Mouse (Mus musculus): ENCODE results near the gene Vps33b. TPM values are rescaled to one million over a fixed set of nuclear protein-coding genes. Genes with fewer than 3 reads are reported as not detected.
A peak's percentile ranks its signal among the peaks of the same experiment; 100 is the strongest.

Gene Vps33b
- total and polyA plus RNA-seq, 3 experiments, result 23.4 to 24.9 TPM; not detected in 1

DNA sequence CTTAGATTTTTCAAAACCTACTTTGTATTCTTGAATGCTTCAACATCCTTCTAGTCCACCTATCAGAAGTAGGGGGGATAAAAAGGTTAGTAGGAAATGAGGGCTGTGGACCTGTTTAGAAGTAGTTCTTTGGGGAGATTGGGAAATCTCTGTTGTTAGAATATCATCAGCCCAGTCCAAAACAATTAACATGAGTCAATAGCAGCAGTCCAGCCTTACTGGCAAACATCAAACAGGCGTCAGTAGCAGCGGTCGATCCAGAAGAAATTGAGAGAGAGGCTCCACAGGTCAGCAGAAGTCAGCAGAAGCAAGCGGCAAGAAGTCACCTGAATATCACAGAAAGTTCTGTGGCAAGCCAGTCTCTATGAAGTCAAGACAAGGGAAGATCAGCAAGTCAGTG lies 24.6 kb upstream of the Vps33b start:
- Histone ChIP-seq H3K9ac (ENCODE audit: control insufficient read depth, low read depth, low read length, poor library complexity, severe bottlenecking) (no peak overlapping the region), H3K36me3 (ENCODE audit: control insufficient read depth in 1 of 2, insufficient read depth in 2 of 2, low read length in 2 of 2) (peaks cover 0 to 5% of the 10 kb centered on the region in 2 experiments; a peak in 2 of 4 replicates), H3K4me3 (ENCODE audit: control insufficient read depth in 1 of 2, insufficient read depth in 1 of 2, low read depth in 2 of 2, low read length in 2 of 2) (no peak overlapping the region), H3K9me3 (replicated peaks; ENCODE audit: insufficient read depth, low read length) (no peaks in the 10 kb centered on the region), H3K27me3 (ENCODE audit: control insufficient read depth in 1 of 2, insufficient read depth in 2 of 2, low read length in 2 of 2) (no peaks in the 10 kb centered on the region), H3K4me1 (ENCODE audit: control insufficient read depth in 1 of 2, insufficient read depth in 2 of 2, low read length in 2 of 2) (peaks cover 0 to 3% of the 10 kb centered on the region in 2 experiments; a peak in 1 of 4 replicates), H3K27ac (ENCODE audit: control insufficient read depth, low read depth, low read length) (no peak overlapping the region), H3K79me2 (ENCODE audit: control insufficient read depth, insufficient read depth, low read length, poor library complexity) (no peaks in the 10 kb centered on the region; the same call in 1 of the 2 replicates)
- TF ChIP-seq ZKSCAN1 (IDR thresholded peaks at IDR 0.05; ENCODE audit: low read depth, low read length), result no peak
- TF ChIP-seq MAZ (IDR thresholded peaks at IDR 0.05; ENCODE audit: low read depth, low read length), result no peak
- no peak for TF ChIP-seq POLR2A (IDR thresholded peaks at IDR 0.05; ENCODE audit: control insufficient read depth in 1 of 2, insufficient read depth in 1 of 2, low read depth in 1 of 2, low read length in 2 of 2, poor library complexity in 1 of 2)
- TF ChIP-seq MAX (IDR thresholded peaks at IDR 0.05; ENCODE audit: low read length), result no peak
- no peak for TF ChIP-seq MYC (IDR thresholded peaks at IDR 0.05; ENCODE audit: low read depth, low read length)
- no peak for TF ChIP-seq MYB (IDR thresholded peaks at IDR 0.05; ENCODE audit: low read depth, low read length)
- no peak for TF ChIP-seq ZMIZ1 (IDR thresholded peaks at IDR 0.05; ENCODE audit: low read depth, low read length)
- no peak for TF ChIP-seq HCFC1 (IDR thresholded peaks at IDR 0.05; ENCODE audit: low read depth, low read length)
- DNase-seq (ENCODE audit: low read depth, low spot score), result no peak

GRCm38 (mm10) chr7:80246148-80246721 lies 23.2 kb upstream of the Vps33b start, which contains the start of gene Ttll13:
Gene Ttll13, plus strand, starts transcription at chr7:80246376.
- Histone ChIP-seq H3K9me3 (replicated peaks; ENCODE audit: insufficient read depth, low read length) (no peaks in the 10 kb centered on the region), H3K36me3 (ENCODE audit: control insufficient read depth in 1 of 2, insufficient read depth in 2 of 2, low read length in 2 of 2) (peaks cover 0 to 5% of the 10 kb centered on the region in 2 experiments; a peak in 2 of 4 replicates), H3K9ac (ENCODE audit: control insufficient read depth, low read depth, low read length, poor library complexity, severe bottlenecking) (peak within 1 kb of the TSS; percentile 79), H3K4me1 (ENCODE audit: control insufficient read depth in 1 of 2, insufficient read depth in 2 of 2, low read length in 2 of 2) (peaks cover 0 to 3% of the 10 kb centered on the region in 2 experiments; a peak in 1 of 4 replicates), H3K4me3 (ENCODE audit: control insufficient read depth in 1 of 2, insufficient read depth in 1 of 2, low read depth in 2 of 2, low read length in 2 of 2) (peak within 1 kb of the TSS; percentile 55 to 77), H3K27ac (ENCODE audit: control insufficient read depth, low read depth, low read length) (peak within 1 kb of the TSS; percentile 53), H3K27me3 (ENCODE audit: control insufficient read depth in 1 of 2, insufficient read depth in 2 of 2, low read length in 2 of 2) (no peaks in the 10 kb centered on the region), H3K79me2 (ENCODE audit: control insufficient read depth, insufficient read depth, low read length, poor library complexity) (no peaks in the 10 kb centered on the region; the same call in 1 of the 2 replicates)
- peak; percentile 98 for DNase-seq (ENCODE audit: low read depth, low spot score)
- TF ChIP-seq BHLHE40 (IDR thresholded peaks at IDR 0.05; ENCODE audit: borderline replicate concordance, low read depth, low read length) (no peak), CHD1 (IDR thresholded peaks at IDR 0.05; ENCODE audit: low read depth, low read length) (no peak), JUND (IDR thresholded peaks at IDR 0.05; ENCODE audit: low read depth, low read length) (no peak), HCFC1 (IDR thresholded peaks at IDR 0.05; ENCODE audit: low read depth, low read length) (peak; percentile 98), GABPA (IDR thresholded peaks at IDR 0.05; ENCODE audit: low read depth, low read length) (no peak), E2F4 (IDR thresholded peaks at IDR 0.05; ENCODE audit: borderline replicate concordance, low read depth, low read length) (0 out of 2 replicates have a peak, but pooled peaks have one; percentile 26), MXI1 (IDR thresholded peaks at IDR 0.05; ENCODE audit: low read depth, low read length) (peak; percentile 75; the same call in 1 of the 2 replicates), CTCF (IDR thresholded peaks at IDR 0.05 in 2 of 3, conservative IDR thresholded peaks at IDR 0.05 in 1 of 3; ENCODE audit: control insufficient read depth in 1 of 3, insufficient read depth in 1 of 3, low read depth in 2 of 3, low read length in 3 of 3, poor library complexity in 1 of 3, severe bottlenecking in 1 of 3) (peak; percentile 1 to 46 (median 19); a peak in 3 of 6 replicates), CHD2 (IDR thresholded peaks at IDR 0.05; ENCODE audit: low read length) (no peak), NRF1 (IDR thresholded peaks at IDR 0.05; ENCODE audit: insufficient read depth, low read depth, low read length, poor library complexity, severe bottlenecking) (no peak), MAZ (IDR thresholded peaks at IDR 0.05; ENCODE audit: low read depth, low read length) (0 out of 2 replicates have a peak, but pooled peaks have one; percentile 35), MYC (IDR thresholded peaks at IDR 0.05; ENCODE audit: low read depth, low read length) (no peak), POLR2A (IDR thresholded peaks at IDR 0.05; ENCODE audit: control insufficient read depth in 1 of 2, insufficient read depth in 1 of 2, low read depth in 1 of 2, low read length in 2 of 2, poor library complexity in 1 of 2) (peak; percentile 39 to 44; a peak in 2 of 4 replicates), MAX (IDR thresholded peaks at IDR 0.05; ENCODE audit: low read length) (no peak), USF2 (IDR thresholded peaks at IDR 0.05; ENCODE audit: borderline replicate concordance in 1 of 2, insufficient read depth in 1 of 2, low read depth in 1 of 2, low read length in 2 of 2) (no peak), USF1 (IDR thresholded peaks at IDR 0.05; ENCODE audit: low read depth, low read length) (no peak), SIN3A (IDR thresholded peaks at IDR 0.05; ENCODE audit: low read length) (peak; percentile 78), ZMIZ1 (IDR thresholded peaks at IDR 0.05; ENCODE audit: low read depth, low read length) (no peak), ZKSCAN1 (IDR thresholded peaks at IDR 0.05; ENCODE audit: low read depth, low read length) (no peak), RCOR1 (IDR thresholded peaks at IDR 0.05; ENCODE audit: low read depth, low read length) (no peak), RAD21 (IDR thresholded peaks at IDR 0.05; ENCODE audit: low read depth, low read length) (no peak; the same call in 1 of the 2 replicates), MEF2A (IDR thresholded peaks at IDR 0.05; ENCODE audit: extremely low read depth, insufficient replicate concordance, low read depth, low read length, poor library complexity, severe bottlenecking) (no peak), TCF12 (IDR thresholded peaks at IDR 0.05; ENCODE audit: low read depth, low read length) (no peak), TAL1 (IDR thresholded peaks at IDR 0.05; ENCODE audit: low read length) (no peak), UBTF (IDR thresholded peaks at IDR 0.05; ENCODE audit: borderline replicate concordance, insufficient read depth, low read depth, low read length) (no peak), ZC3H11A (IDR thresholded peaks at IDR 0.05; ENCODE audit: low read depth, low read length) (no peak), MAFK (IDR thresholded peaks at IDR 0.05; ENCODE audit: borderline replicate concordance, low read depth, low read length) (no peak)
